Mouse (Mus musculus): ENCODE results near the gene Gar1.
A peak's percentile ranks its signal among the peaks of the same experiment; 100 is the strongest.

Gene Gar1

DNA sequence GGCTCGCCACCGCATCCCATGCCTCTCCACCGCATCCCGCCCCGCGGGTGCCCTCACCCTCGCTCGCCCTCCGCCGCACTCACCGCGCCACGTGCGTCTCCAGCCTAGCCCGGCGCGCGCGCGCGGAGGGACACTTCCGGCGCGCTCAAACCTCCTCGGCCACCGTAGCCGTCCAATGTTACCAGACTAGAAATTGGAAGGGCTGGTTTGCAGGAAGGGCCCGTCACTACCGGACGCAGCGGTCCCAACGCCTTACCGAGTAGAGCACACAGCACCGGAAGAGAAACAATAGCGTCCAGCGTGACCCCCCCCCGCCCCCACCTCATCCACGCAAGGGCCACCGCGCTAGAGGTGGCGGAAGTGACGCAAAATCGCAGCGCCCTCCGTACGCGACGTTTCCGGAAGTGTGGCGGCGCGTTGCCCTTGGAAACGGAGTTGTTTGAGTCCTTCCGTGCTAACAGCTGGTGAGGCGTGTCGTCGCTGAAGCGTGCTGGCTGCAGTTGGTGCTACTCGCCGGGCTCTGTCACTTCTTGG, at the start of gene Gar1:
Gar1 (minus strand) TSS at position 362 of the 534 bp plus-strand sequence.
- peak; percentile 98 for DNase-seq (ENCODE audit: low read depth, low spot score)

DNA sequence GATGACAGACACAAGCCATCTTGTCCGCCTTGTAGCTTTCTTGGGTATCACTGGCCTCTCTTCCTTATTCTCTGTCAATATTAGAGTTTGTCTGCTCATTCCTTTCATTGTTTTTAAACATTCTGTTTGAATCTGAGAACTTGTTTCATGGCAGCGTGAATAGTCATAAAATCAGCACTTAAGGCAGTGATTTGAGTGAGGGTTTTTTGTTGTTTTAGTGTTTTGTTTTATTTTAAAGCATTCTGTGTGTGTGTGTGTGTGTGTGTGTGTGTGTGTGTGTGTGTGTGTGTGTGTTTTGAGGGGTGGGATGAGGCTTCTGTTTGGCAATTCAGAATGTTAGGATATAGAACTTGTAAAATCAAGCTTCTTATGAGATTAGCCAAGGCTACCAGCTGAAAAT, 48.7 kb upstream of the Gar1 start:
- DNase-seq (ENCODE audit: low read depth, low spot score), result no peak

DNA sequence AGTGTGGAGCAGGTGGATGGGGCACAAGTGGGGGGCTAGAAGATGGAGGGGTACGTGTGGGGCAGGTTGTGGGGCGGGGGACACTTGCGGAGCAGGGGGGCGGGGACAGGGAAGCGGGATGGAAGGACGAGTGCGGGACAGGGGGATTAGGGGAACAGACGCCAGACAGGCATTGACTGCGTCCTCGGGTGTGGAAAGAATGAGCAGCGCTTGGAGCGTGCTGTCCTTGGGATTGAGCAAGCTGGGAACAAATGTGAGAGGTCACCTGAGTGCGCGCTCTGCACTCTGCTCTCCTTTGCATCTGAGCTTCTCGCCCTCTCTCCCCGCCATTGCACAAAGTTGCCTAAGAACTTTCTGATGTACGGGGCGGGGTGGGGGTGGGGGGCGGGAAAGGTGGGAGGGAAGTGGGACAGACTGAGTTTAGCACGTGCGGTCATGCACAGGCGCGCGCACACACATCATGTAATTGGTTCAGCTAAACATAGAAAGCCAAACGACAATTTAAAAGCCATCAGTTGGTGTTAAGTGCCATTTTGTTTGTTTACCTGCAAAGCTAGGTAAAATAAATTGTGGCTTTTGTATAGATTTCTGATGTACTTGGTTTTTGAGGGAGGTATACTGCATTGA, 48.0 kb upstream of the Gar1 start:
- peak; percentile 44 for DNase-seq (ENCODE audit: low read depth, low spot score)

DNA sequence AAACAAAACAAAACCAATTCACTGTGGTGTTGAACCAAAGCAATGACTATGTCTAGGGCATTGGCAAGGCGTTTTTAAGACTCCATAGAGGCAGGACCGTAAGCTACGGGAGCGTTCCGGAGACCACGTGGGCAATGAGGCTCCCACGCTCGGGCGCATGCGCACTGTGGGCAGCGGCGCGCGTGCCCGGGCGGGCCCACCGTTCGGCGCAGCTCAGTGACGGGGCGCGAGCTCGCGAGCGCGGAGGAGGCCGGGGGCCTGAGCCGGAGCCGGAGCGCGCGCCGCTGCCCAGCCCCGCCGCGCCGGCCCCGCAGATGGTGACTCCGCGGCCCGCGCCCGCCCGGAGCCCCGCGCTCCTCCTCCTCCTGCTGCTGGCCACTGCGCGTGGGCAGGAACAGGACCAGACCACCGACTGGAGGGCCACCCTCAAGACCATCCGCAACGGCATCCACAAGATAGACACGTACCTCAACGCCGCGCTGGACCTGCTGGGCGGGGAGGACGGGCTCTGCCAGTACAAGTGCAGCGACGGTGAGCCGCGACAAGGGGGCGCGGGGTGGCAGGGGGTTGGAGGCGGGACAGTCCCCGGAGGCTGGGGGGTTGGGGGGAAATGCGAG, 47.3 kb upstream of the Gar1 start, which contains the start of gene Pla2g12a:
Pla2g12a (plus strand) TSS at position 202 of the 617 bp plus-strand sequence.
- DNase-seq (ENCODE audit: low read depth, low spot score), result peak; percentile 91

DNA sequence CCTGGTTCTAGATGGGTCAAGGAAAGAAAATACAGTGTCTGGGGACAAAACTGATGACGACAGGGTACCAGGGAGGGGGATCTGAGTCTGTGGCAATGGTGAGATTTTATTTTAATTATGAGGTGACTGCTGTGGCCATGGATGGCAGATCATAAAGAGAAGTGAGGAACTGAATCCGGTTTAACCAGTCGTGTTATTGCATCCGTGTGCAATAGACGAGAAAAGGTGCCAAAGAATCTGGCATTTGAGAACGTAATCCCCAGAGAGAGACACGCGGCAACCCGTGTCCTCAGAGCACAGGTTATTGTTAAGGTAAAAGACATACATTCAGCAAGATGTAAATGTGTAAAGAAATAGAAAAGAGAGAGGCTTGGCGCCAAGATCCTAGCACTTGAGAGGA, 46.1 kb upstream of the Gar1 start:
- no peak for DNase-seq (ENCODE audit: low read depth, low spot score)

DNA sequence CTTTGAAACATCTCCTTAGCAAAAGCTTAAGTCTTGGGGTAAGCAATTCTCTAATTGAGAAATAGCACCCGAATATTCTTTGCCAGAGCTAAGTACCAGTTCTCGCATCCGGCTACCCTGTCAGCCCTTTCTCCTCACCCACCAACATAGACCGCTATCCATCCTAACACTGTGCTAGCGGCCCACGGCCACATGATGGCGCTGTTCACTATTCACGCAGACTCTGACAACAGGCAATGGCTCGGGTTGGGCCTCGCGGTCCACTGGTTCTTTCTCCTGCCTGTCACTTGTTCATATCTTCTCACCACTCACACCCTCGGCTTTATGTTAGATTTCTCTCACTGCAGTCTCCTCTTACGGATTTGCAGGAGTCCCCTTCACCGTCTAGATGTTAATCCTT, 32.5 kb upstream of the Gar1 start:
- peak; percentile 20 for DNase-seq (ENCODE audit: low read depth, low spot score)

DNA sequence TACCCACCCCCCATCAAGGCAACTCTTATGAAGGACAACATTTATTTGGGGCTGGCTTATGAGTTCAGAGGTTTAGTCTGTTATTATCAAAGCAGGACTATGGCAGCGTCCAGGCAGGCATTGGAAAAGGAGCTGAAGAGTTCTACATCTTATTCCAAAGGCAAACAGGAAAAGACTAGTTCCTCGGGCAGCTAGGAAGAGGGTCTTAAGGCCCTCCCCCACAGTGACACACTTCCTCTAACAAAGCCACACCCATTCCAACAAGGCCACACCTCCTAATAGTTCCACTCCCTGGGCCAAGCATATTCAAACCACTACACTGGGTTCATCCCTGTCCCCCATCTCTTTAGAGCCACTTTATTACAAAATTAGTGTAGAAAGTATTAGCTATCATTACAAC, 31.4 kb upstream of the Gar1 start:
- no peak for DNase-seq (ENCODE audit: low read depth, low spot score)

DNA sequence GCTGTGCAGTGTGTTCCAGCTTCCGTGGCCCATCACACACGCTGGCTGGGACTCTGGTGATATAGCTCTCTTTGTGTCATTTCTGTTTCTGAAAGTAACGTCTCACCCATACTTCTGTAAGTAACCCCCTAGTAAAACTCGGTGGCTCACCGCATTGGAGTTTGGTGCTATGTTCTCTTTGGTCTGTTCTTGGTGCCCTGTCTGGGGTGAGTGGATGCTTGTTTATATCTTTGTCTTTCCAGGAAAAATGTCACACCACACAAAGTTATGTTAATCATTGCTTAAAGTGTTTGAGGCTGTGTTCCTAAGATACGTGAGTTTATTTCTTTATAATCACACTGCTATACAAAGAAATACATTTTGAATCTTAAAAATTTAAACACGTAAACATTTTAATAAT, 15.7 kb upstream of the Gar1 start:
- no peak for DNase-seq (ENCODE audit: low read depth, low spot score)

DNA sequence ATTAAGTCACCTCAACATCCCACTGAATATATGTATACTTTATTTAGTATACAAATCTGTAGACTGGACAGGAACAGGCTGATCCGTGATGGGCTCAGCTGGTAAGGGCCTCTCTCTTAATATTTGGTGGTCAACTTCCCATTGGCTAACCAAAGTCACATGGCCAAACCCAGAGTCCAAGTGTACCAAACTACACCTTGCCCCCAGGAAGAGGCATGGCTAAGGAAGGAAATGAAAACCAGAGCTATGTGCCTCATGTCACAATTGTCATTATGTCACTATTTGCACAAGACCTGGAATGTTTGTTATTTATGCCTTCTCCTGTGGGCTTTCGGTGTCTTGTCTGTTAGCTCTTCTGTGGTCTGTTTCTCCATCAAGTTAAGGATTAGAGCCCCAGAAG, 14.7 kb upstream of the Gar1 start:
- no peak for DNase-seq (ENCODE audit: low read depth, low spot score)

DNA sequence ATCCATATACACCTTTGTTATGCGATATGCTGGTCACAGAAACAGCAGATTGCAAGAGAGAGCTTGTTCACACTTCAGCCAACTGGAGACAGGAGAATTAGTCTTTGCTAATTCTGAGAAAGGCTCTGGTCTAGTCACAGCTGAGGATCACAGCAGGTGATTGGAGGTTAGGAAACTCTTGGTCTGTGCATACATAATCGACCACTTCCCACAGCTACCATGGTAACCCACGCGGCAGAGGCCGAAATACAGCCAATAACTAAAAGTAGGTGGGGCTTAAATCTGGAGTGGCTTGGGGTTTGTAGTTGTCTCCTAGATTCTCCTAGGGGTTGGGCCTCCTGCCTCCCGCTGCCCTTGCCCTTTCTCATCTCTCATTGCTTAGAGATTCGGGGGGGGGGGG, 6.8 kb upstream of the Gar1 start:
- DNase-seq (ENCODE audit: low read depth, low spot score), result no peak

DNA sequence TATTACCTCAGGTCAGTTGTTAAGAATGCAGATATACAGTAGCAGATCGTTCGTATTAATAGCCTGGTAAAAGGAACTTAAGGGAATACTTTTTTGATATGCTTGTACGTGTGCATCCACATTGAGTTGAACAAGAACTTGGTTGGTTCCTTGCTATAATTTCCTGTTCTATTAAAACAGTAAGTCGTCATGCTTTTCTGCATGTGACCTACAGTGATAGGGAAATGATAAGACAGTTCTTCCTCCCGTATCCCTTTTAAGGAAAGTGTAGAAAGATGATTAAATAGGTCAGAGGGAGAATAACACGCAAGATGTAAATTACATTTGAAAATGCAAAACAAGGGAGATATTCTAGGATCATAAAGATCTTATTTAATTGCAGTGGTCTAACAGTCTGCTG, 5.8 kb upstream of the Gar1 start:
- no peak for DNase-seq (ENCODE audit: low read depth, low spot score)

DNA sequence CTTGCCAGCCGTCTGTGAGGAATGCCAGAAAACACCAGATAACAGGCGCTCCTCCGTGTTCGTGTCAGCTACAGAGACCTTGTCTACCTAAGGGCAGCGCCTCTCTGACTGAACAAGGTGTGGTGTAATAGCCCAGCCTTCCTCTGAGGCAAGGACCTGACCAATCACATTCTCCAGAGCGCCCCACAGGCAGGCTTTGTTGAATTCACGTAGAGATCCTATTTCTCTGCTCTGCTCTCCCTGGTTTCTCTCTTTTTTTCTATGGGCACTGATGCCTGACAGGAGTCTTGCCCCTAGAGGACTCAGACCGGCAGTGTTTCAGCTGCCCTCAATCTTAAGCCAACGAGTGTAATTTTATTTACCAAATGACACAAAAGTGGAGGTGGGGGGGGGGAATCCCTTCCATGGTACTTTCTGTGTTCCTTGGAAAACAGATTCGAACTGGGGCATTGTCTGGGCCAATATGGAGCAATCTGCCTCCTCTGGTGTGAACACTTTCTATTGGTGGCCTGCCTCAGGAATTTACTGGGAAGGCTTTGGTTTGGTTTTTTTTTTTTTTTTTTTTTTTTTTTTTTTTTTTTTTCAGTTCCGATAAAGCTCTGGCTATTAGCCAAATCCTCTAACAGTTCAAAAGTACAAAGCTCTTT, 5.0 kb upstream of the Gar1 start:
- no peak for DNase-seq (ENCODE audit: low read depth, low spot score)

DNA sequence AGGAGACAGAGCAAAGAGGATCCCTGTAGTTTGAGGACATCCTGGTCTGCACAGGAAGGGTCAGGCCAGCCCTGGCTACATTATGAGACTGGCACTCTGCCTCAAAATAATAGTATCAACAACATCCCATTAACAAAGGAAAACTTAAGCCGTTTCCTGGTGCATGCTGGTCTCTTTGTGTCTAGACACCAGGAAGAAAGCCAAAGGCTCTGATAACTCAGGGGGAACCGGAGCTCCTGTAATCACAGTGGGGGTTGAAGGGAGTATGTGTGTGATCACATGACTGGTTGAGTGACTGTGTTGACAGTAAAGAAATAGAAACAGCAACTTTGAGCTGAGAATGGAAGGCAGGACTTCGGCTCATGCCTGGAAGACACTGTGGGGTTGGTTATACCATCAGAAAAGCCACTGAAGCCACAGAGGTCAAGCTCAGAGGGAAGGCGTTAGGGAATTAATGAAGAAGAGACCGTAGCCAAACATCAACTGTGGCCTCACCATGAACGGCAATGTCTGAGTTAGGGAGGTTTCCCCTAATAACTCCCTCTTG, 4.3 kb upstream of the Gar1 start, which contains the start of gene Cfi:
Cfi (plus strand) TSS at position 497 of the 547 bp plus-strand sequence.
- no peak for DNase-seq (ENCODE audit: low read depth, low spot score)

DNA sequence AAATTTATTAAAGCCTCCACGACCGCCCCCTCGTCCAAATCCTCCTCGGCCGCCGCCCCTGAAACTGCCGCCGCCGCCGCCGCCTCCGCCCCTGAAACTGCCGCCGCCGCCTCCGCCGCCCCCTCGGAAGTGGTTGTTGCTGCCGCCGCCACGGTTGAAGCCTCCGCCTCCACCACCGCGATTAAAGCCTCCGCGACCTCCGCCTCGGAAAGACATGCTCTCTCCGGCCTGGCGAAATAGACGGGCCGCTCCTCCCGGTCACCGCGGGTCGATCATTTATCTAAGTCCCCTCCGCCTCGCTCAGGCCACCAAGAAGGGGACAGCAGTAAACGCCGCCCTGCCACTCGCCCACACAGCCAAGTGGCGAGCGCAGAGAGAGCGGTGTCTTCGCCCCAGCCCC, 570 bp downstream of the Gar1 start:
- no peak for DNase-seq (ENCODE audit: low read depth, low spot score)

DNA sequence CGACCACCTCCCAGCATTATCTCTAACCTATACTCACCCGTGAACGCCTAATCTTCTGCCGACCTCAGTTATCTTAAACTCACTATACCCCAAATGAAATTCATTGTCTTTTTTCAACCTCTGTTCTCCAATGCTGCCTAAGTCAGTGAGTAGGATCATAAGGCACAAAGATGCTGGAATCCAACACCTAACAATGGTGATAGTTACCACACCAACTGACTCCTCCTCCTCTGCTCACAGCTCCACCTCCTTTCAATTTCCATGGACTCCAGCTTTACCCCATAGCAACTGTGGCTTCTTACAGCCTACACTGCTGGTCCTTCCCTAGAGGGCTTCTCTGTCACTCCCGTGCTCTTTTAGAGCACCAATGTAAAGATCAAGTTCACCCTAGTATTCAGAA, 3.5 kb downstream of the Gar1 start:
- DNase-seq (ENCODE audit: low read depth, low spot score), result no peak

DNA sequence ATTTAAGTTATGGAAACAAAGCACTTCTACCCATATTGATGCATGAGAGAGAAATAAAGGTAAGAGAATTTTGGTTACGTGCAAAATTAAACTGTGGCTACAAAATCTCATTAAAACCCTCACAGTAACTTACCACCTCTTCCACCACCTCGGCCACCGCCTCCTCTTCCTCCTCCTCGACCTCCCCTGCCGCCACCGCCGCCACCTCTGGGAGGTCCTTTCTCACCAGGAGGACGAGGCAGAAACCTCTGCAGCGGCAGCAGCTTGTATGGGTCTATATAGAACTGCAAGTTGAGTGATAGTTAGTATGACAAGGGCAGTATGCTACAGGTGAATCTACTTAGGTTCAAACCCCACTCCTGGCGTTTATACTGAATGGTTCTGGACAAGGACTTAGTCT, 4.5 kb downstream of the Gar1 start:
- DNase-seq (ENCODE audit: low read depth, low spot score), result no peak

DNA sequence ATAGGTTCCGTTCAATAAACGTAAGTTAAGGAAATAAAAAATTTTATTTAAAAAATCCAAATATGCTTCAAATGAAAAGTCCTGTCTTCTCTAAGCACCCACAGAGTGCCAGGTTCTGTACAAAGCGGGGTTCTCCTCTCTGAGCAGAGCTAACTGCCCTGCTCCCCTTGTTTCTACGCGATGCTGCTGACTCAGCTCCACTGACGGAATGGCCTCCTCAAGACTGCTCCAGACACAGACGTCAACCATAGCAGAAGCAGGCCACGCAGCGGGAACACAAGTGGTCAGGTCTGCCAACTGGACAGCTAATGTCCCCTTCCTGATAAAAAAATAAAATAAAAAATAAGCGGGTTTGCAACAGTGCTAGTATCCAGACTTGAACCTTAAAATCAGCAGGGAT, 6.3 kb downstream of the Gar1 start:
- DNase-seq (ENCODE audit: low read depth, low spot score), result no peak

DNA sequence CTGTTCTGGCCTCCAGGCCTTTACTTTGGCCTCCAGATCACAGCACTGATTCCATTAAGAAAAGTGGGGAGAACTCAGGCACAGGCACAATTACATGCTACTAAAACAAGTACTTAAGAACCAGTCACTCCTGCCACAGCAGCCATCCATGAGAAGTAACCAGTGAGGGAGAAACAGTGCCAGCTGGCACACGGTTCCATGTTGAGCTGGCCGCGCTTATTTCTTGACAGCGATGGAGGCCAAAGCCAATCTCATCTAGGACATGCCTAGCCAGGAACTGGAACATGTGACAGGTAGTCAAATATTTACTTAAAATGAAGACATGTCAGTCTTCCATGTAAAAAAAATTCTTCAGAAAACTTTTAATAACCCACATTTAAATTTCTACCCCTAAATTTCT, 7.0 kb downstream of the Gar1 start:
- DNase-seq (ENCODE audit: low read depth, low spot score), result no peak

DNA sequence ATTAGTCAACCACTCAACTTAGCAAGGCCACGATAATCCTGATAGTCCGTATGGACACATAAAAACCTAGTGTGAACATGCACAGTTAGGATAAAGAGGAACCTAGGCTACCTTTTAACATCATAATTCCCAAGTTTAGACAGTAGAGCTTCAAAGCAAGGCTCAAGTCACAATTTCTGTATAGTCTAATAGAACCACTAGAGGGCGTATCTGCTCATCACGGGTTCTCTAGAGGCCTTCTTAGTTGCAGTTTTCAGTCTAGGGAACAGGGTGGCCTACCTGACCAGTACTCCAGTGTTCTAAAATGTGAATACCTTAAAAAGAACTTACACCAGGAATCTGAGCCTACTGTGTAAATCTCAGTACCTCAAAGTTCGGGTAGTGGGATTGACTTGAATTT, 7.9 kb downstream of the Gar1 start:
- DNase-seq (ENCODE audit: low read depth, low spot score), result peak; percentile 54

DNA sequence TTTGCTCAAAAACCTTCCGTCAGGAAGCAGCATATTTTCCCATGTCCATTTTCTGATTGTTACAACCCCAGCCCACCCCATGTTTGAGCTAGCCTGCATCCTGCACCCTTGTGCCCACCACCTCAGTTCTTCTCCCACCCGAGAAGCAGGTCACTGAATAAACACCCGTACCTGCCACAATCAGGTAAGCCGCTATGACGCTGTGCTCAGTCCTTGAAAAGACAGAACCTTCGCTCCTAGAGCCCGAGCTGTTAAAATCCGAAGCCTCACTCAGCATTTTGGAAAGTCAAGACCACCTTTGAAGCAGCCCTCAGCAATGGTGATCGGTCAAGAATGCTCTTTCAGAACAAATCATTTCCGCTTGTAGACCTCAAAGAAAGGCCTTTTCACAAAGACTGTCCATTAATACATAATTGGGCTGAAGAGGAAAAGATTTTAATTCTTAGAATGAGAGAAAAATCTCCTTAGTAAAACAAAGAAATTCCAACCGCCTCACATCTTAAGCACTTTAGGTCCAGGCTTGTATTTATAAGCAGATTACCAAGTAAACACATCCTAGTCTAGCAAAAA, 8.9 kb downstream of the Gar1 start, which contains the start of gene Rrh:
Rrh (minus strand) TSS at position 382 of the 570 bp plus-strand sequence.
- DNase-seq (ENCODE audit: low read depth, low spot score), result no peak

DNA sequence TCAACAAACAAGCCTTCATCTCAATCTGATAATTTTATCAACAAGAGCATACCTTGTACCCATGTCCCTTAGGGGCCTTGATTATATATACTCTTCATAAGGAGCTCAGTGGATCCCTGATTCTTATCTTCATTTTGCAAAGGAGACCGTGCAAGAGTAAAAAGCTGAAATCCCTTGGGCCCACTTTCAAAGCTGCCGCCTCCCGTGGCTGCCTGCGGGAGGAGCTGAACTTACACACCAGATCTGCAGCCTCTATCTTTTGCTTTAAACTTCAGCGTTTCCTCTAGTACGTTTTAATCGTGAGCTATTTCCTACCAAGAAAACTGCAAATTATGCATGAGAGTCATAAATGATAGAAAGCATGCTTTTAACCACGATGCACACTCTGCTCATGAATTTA, 9.5 kb downstream of the Gar1 start:
- no peak for DNase-seq (ENCODE audit: low read depth, low spot score)

DNA sequence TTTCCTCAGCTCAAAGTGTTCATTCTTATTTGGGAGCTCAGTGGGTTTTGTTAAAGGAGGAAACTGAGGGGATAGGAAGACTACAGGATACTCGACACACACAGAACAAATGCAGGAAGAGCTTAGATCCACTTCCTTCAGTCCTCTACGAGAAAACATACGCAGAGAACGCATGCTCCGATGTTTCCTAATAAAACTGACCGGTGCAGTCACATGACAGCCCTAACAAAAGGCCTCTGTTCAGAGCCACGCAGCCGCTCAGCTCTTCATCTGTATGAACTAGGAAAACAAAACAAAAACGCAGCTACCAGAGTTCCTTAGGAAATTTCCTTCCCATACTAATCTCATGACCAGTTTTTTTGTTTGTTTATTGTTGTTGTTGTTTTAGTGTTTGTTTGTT, 10.3 kb downstream of the Gar1 start:
- no peak for DNase-seq (ENCODE audit: low read depth, low spot score)

Measured in forelimb bud, embryonic 11.5 days (tissue).